Mouse (Mus musculus): ENCODE data around the gene Kcnj10.

Gene Kcnj10

DNA sequence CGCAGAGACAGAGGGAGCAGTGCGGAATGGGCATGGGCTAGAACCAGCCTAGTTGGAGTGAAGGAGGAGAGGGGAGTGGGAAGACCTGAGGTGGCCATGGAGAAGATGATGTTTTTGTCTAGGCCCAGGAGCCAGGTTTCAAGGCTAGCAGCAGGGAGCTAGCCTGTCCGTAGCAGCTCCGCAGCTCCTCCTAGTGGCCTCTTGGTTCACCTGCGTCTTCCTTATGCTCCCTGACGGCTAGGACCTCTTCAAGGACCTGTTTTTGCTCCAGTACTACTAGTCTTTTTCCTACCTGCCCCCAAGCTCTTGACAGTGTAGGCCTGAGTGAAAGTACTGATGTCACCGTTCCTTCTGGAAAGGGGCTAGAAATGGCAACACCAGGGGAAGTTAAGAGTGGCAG is 16.3 kb upstream of the Kcnj10 start:
- in situ Hi-C loops (cut with MboI; ENCODE audit: low pct_unique_long_range_greater_than_20kb in 1 of 2, low sequenced_read_pairs in 2 of 2, unreplicated experiment in 1 of 2), result loop anchor here in 1 of 2 experiments (25.0 kb wide), 1 partner anchor 287 kb away; the partner anchor contains the start of gene Vangl2

DNA sequence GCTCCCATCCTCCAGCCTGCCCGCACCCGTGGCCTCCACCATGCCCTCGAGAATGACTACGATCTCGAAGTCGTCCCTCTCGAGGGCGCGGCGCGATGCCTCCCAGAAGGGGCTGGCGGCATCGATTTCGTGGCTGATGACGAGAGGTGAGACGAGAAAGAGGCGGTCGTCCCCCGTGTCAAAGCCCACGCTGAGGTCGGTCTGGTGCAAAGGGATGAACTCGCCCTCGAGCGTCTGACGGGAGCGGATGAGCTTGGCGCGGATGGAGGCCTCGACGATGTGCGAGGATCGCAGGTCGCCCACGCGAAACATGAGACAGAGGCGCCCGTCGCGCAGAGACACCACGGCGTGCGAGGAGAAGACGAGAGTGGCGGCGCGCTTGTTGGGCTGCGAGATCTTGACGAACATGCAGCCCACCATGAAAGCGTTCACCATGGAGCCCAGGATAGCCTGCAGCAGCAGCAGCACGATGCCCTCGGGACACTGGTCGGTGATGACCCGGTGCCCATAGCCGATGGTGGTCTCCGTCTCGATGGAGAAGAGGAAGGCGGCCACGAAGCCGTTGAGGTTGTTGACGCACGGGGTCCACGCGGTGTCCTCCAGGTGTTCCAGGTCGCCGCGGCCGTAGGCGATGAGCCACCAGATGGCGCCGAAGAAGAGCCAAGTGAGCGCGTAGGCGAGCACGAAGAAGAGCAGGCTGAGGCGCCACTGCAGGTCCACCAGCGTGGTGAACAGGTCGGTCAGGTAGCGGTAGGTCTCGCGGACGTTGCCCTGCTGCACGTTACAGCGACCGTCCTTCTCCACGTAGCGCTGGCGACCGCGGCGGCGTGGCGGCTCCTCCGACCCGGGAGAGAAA is 15.1 kb upstream of the Kcnj10 start:
- in situ Hi-C loops (cut with MboI; ENCODE audit: low pct_unique_long_range_greater_than_20kb in 1 of 2, low sequenced_read_pairs in 2 of 2, unreplicated experiment in 1 of 2), result no loop called here

DNA sequence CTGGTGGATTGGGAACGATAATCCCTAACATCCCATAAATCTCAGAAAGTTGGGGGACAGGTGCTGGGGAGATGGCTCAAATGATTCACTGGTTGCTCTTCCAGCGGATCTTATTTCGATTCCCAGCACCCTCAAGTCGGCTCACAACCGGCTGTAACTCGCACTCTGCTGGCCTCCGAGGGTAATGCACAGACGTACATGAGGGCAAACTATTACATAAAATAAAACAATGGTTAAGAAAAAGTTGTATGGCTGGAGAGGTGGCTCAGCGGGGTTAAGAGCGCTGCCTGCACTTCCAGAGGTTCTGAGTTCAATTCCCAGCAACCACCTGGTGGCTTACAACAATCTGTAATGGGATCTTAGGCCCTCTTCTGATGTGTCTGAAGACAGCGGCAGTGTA is 14.3 kb upstream of the Kcnj10 start:
- in situ Hi-C loops (cut with MboI; ENCODE audit: low pct_unique_long_range_greater_than_20kb in 1 of 2, low sequenced_read_pairs in 2 of 2, unreplicated experiment in 1 of 2), result no loop called here

DNA sequence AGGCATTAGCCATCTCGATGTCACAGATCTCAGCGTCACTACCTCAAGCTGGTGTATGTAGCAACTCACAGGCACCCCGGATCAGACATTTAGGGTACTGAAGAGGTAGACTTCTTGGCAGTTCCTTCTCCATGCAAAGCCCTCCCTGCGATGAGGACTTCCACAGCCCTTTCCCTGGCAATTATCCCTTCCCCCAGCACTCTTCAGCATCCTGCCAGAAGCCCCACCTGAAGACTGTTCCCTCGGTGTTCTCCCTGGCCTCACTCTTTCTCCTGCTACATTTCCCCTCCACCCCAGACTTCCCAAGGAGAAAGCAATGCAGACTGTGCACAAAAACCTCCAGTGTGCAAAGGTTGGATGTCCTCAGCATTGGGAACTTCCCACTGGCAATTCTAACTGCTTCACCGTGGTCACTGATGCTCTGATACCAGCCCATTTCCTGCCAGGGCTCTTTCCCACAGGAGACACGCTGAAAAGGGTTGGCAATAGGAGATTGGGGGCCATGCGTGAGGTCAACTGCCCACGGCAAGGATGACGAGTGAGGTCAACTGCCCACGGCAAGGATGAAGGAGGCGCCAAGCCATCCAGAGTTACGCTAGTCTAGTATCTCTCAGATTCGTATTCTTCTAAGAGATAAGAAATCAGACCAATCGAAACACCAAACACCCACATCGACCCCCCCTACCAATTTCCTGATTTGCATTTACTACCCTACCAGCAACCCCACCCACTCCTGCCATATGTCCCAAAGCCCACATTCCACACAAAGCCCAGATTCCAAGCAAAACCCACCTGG is 13.6 kb upstream of the Kcnj10 start:
- in situ Hi-C loops (cut with MboI; ENCODE audit: low pct_unique_long_range_greater_than_20kb in 1 of 2, low sequenced_read_pairs in 2 of 2, unreplicated experiment in 1 of 2), result no loop called here

DNA sequence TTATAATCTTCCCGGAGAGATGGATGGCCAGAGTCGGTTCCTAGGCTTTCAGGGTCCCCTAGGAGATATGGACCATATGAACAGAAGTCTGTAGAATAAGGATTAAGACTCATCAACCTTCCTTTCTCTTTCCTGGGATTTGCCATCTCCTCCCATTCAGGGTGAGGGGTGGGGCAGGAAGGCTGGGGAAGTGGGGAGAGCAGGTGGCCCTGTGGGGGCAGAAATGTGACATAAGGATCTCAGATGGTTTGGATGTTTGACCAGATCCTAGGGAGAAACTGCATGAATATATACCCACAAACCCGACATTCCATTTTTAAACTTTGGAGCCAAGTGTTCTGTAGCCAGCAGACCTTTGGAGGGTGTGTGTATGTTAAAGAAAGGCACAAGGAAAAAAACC is 13.0 kb upstream of the Kcnj10 start:
- in situ Hi-C loops (cut with MboI; ENCODE audit: low pct_unique_long_range_greater_than_20kb in 1 of 2, low sequenced_read_pairs in 2 of 2, unreplicated experiment in 1 of 2), result no loop called here

DNA sequence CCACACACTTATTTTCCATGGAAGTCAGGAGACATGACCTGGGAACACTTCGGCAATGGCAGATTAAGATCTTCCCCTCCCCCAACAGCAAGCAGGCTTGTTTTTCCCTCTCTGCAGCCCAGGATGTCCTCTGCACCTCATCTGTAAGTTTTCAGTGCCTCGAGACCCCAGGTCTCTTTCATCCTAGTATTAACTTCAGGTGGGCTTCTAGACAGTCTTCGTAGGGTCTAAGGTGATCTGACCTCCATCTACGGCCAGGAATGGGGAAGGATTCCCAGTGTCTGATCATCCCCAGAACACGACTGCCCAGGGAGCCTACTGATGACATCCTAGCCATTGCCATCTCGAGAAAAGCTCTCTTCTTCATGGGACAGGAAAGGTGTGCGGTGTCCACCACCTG is 12.5 kb upstream of the Kcnj10 start:
- in situ Hi-C loops (cut with MboI; ENCODE audit: low pct_unique_long_range_greater_than_20kb in 1 of 2, low sequenced_read_pairs in 2 of 2, unreplicated experiment in 1 of 2), result no loop called here

DNA sequence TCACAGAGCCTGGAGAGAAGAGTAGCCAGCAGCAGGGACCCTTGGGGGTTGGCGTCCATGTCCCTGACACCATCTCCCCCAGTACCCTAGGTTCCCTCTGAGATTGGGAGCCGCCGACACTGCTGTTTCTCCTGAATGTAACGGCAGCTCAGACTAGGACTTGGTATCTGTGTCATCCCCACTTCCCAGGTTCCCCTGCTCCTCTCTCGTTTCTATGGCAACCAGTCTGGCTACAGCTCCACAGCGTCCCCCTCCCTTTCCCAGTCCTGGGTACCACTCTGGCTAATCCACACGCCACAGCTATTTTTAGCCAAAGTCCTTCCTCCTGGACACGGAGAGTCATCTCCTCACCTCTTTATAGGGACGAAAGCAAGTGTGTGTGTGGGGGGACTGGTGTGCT is 11.9 kb upstream of the Kcnj10 start, which contains the start of gene Kcnj9:
Gene Kcnj9 (minus strand): TSS at position 188 of the 400 bp plus-strand sequence.
- in situ Hi-C loops (cut with MboI; ENCODE audit: low pct_unique_long_range_greater_than_20kb in 1 of 2, low sequenced_read_pairs in 2 of 2, unreplicated experiment in 1 of 2), result no loop called here

DNA sequence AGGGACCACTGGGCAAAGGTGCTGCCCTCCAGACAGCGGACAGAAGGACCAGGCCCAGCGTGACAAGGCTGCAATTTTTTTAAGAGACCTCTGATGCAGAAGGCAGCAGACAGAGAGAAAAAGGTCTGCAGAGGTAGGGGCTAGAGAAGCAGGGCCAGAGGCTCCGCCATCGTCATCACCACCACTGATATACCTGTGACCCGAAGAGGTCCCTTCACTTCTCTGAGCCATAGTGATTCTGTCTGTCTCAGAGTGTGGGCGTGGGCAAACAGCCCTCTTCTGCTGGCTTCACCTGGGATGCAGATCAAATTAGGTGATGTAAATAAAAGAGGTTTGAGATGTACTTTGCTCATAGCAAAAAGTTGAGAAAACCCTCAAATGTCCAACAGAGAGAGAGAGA is 11.4 kb upstream of the Kcnj10 start:
- in situ Hi-C loops (cut with MboI; ENCODE audit: low pct_unique_long_range_greater_than_20kb in 1 of 2, low sequenced_read_pairs in 2 of 2, unreplicated experiment in 1 of 2), result no loop called here

DNA sequence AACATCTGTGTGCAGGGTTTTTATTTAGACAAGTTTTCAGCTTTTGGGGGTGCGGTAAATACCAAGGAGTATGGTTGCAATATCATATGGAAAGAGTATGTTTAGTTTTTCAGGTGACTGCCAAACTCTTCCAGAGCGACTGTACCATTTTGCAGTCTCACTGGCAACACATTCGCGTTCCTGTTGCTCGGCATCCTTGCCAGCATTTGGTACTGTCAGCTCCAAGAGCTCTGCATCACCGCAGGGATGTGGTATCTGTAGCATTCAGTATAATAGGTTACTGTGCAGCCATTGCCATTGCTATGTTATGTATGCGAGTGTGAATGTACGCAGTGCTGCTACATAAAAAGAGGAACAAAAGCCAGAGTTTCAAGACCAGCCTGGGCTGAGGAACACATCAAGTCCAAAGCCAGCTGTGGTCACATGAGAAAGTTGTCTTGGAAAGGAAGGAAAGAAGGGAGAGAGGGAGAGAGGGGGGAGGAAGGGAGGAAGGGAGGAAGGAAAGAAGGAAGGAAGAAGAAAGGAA is 9.5 kb upstream of the Kcnj10 start:
- in situ Hi-C loops (cut with MboI; ENCODE audit: low pct_unique_long_range_greater_than_20kb in 1 of 2, low sequenced_read_pairs in 2 of 2, unreplicated experiment in 1 of 2), result no loop called here

DNA sequence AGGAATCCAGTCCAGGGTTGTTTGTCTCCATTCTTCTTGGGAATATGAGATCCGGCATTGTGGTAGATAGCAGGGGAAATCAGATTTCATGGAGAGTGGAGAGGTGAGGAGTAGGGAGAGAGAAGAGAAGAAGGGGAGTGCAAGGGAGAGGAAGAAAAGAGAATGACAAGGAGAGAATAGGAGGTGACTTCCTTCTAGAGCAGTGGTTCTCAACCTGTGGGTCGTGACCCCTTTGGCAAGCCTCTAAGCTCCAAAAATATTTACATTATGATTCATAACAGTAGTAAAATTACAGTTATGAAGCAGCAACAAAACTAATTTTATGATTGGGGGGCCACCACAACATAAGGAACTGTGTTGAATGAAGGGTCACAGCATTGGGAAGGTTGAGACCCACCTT is 8.1 kb upstream of the Kcnj10 start:
- in situ Hi-C loops (cut with MboI; ENCODE audit: low pct_unique_long_range_greater_than_20kb in 1 of 2, low sequenced_read_pairs in 2 of 2, unreplicated experiment in 1 of 2), result no loop called here

DNA sequence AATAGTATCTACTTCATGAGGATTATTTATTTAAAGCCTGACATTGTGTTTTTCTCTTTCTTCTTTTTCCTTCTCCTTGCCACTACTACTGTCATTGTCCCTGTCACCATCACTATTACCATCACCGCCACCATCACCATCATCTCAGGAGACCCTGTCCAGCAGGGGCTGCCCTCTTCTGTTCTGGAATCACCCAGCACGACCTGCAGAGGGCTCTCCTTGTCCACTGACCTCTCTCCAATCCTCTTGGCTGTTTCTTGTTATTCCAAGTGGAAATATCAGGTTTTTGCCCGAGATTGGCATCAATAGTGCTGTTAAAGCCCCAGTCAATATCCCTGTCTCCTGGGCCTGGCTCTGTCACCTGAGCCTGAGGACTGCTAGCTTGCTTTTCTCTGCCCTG is 7.5 kb upstream of the Kcnj10 start:
- in situ Hi-C loops (cut with MboI; ENCODE audit: low pct_unique_long_range_greater_than_20kb in 1 of 2, low sequenced_read_pairs in 2 of 2, unreplicated experiment in 1 of 2), result no loop called here

DNA sequence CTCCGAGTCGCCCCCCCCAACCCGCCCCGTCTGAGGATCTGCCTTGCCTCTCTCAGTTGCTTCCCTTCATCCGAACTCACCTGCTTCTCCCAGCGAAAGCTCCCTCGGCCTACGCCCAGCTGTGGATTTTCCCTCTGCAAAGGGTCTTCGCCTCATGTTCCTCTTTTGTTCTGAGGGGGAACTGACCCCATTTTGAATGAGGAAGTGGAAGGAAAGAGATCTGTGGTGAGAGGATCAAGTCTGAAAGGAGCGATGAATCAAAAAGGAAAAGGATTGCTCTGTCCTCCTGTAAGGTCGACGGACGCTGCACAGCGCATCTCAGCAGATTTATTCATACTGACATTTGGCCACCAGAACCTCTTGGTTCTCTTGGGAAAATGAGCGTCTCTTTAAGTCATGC is 5.2 kb upstream of the Kcnj10 start:
- in situ Hi-C loops (cut with MboI; ENCODE audit: low pct_unique_long_range_greater_than_20kb in 1 of 2, low sequenced_read_pairs in 2 of 2, unreplicated experiment in 1 of 2), result no loop called here

DNA sequence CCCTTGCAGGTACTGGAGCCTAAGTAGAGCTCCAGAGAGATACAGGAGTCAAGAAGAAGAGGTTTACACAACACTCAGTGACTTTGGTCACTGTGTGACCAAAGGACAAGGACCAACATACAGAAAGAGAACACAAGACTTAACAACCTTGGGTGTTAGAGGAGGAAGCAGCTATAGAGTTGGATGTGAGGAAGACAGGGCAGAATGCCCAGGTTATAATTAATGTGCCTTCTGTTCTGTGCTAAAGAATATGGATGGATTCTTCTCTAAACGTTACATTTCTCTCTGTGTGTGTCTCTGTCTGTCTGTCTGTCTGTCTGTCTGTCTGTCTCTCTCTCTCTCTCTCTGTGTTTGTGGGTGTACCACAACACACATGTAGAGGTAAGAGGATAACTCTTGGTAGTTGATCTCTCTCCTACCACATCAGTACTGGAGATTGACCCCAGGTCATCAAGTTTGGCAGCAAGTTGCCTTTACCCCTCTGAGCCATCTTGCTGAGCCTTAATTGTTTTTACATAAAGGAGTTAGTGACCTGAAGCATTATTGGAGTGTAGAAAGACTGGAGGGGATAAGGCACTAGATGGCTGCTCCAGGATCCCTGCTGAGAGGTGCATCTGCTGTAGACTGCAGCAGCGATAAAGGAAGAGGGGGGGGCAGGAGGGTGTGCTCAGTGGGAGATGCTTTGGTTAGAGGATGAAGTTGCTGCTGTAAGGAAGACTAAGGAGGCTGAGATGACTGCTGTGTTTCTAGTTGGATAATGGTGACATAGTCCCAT is 3.4 kb upstream of the Kcnj10 start:
- in situ Hi-C loops (cut with MboI; ENCODE audit: low pct_unique_long_range_greater_than_20kb in 1 of 2, low sequenced_read_pairs in 2 of 2, unreplicated experiment in 1 of 2), result no loop called here

DNA sequence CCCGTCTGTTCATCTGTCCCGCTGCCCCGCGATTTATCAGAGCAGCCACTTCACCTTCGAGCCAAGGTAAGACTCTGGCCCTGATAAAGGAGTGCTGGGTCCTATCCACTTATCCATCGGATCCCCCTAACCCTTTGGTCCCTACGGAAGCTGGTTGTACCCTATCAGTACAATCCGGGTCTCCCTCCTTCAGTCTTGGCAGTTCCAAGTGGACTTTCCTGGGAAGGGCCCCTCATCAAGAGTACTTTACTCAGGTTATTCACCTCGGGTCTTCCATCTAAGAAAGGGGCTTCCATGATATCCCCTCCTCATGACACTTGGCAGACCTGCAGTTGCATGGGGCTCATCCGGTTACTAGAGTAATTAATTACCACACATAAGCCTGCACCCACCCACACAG is 376 bp downstream of the Kcnj10 start:
- in situ Hi-C loops (cut with MboI; ENCODE audit: low pct_unique_long_range_greater_than_20kb in 1 of 2, low sequenced_read_pairs in 2 of 2, unreplicated experiment in 1 of 2), result no loop called here

DNA sequence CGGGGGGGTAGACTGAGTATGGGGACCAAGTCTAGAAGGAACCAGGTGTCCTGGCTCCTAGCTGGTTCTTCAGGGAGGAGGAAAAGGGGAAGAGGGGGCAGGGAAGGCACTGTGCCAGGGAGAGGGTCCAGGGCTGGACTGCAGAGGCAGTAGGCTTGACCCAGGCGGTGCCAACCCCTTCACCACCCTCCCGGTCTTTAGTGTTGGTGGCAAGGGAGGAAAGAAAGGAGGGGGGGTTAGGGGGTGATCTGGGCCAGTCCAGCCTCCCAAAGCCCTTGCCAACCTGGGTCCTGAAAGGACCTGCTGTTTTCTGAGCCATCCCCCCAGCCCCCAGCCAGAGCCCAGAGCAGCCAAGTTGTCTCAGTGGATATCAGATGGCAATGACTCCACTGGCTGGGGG is 1.7 kb downstream of the Kcnj10 start:
- in situ Hi-C loops (cut with MboI; ENCODE audit: low pct_unique_long_range_greater_than_20kb in 1 of 2, low sequenced_read_pairs in 2 of 2, unreplicated experiment in 1 of 2), result no loop called here

DNA sequence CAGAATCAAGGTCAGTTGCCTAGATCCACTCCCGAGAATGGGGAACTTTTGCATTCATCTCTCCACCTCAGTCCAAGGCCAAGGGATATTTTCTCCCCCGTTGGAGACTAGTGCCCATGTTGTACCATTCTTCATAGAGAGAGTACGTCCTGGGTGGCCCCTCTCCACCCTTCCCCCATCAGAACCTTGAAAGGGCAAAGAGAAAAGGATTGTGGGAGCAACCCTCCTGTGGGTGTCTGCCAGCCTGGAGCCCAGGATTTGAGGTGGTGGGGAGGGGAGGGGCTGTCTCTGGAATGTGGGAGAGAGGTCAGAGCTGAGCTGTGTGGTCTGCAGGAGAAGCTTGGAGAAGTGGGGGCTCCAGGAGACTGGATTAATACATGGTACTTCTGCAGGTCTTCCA is 2.9 kb downstream of the Kcnj10 start:
- in situ Hi-C loops (cut with MboI; ENCODE audit: low pct_unique_long_range_greater_than_20kb in 1 of 2, low sequenced_read_pairs in 2 of 2, unreplicated experiment in 1 of 2), result no loop called here

DNA sequence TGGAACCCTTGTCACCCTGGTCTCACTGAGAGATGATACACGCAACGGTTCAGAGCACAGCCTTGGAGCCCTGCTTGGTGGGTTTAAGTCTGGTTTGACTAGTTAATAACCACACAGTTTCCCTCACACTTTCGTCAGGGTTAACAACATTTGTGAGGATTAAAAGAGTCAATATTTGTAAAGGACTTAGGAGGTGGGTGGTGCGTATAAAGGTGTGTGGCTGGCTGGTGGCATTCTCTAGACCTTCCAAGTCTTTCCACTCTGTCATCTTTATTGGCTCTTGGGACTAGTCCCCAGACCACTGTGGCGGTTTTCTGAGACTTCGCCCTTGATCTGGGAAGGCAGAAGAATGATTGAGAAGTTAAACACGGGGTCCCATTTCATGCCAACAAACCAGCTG is 3.8 kb downstream of the Kcnj10 start:
- in situ Hi-C loops (cut with MboI; ENCODE audit: low pct_unique_long_range_greater_than_20kb in 1 of 2, low sequenced_read_pairs in 2 of 2, unreplicated experiment in 1 of 2), result no loop called here

DNA sequence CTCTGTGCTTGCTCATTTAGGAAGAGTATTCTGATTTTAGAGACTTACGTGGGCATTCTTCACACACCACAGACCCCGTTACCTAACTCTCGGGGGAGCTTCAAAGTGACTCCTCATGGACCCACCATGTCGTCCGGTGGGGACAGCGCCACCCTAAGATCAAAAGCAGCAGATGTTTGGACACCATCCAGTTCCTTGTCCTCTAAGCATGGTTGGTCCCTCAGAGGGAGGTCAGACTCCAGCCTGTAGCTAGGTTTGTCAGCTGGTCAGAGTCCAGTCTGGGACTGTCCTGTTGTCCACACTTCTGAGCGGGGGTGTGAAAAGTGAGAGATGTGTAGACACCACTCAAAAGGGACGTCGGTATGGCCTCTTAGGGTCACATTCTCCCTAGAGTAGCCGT is 5.7 kb downstream of the Kcnj10 start:
- in situ Hi-C loops (cut with MboI; ENCODE audit: low pct_unique_long_range_greater_than_20kb in 1 of 2, low sequenced_read_pairs in 2 of 2, unreplicated experiment in 1 of 2), result no loop called here

DNA sequence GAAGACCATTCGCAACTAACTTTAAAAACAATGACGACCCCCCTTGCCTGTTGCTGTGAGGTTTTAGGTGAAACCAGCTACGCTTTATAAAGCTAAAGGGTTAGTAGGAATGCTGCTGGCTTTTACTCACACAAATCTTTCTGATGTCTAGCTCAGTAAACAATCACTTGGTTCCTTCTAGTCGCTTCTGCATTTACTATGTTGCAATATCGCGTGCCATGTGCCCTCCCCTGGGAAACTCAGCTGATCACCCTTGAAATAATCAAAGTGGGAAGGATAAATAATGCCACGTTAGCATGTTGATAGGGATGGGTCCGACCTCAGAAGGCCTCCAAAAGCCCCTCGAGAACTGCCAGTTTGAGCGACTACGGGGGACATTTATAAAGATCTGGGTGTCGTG is 6.4 kb downstream of the Kcnj10 start:
- in situ Hi-C loops (cut with MboI; ENCODE audit: low pct_unique_long_range_greater_than_20kb in 1 of 2, low sequenced_read_pairs in 2 of 2, unreplicated experiment in 1 of 2), result no loop called here
